Mouse (Mus musculus) neural tube, embryonic 14.5 days (tissue): ENCODE results near the gene Negr1. TPM values are rescaled to one million over a fixed set of nuclear protein-coding genes. Genes with fewer than 3 reads are reported as not detected.
A peak's percentile ranks its signal among the peaks of the same experiment; 100 is the strongest.

ENCODE experiments used
- ATAC-seq: fragments of 200-750 bp; cut with Nextera tagmentation; 2 replicates; pipeline ENCODE4 v1.8.0; 2017; ENCODE audit warnings: low read depth, mild to moderate bottlenecking, moderate TSS enrichment, moderate library complexity
- H3K27ac ChIP-seq: fragments of 300-500 bp; sonication (generic); 2 replicates; pipeline ENCODE4 v1.5.1; 2014; ENCODE audit warnings: low read depth, mild to moderate bottlenecking, control low read depth, low read length, moderate library complexity, mixed read lengths
- H3K27me3 ChIP-seq: fragments of 300-500 bp; sonication (generic); 2 replicates; pipeline ENCODE4 v1.6.1; 2014; ENCODE audit warnings: low read length; ENCODE audit not compliant: control insufficient read depth, insufficient read depth
- H3K36me3 ChIP-seq: fragments of 300-500 bp; sonication (generic); 2 replicates; pipeline ENCODE4 v1.6.1; 2014; ENCODE audit warnings: low read length, mixed read lengths; ENCODE audit not compliant: control insufficient read depth, insufficient read depth
- H3K4me1 ChIP-seq: fragments of 300-500 bp; sonication (generic); 2 replicates; pipeline ENCODE4 v1.6.1; 2014; ENCODE audit warnings: low read length; ENCODE audit not compliant: control insufficient read depth, insufficient read depth
- H3K4me2 ChIP-seq: fragments of 300-500 bp; sonication (generic); 2 replicates; pipeline ENCODE4 v1.6.1; 2014; ENCODE audit warnings: mild to moderate bottlenecking, low read depth, low read length, control low read depth
- H3K4me3 ChIP-seq: fragments of 300-500 bp; sonication (generic); 2 replicates; pipeline ENCODE4 v1.5.1; 2014; ENCODE audit warnings: low read depth, low read length, control low read depth, mixed read lengths
- H3K9ac ChIP-seq: fragments of 300-500 bp; sonication (generic); replicated peaks from 2 replicates; pipeline ENCODE4 v1.6.1; 2014; ENCODE audit warnings: low read depth, mild to moderate bottlenecking, control low read depth, low read length, mixed read lengths
- H3K9me3 ChIP-seq: fragments of 300-500 bp; sonication (generic); 2 replicates; pipeline ENCODE4 v1.6.1; 2016; ENCODE audit warnings: low read length; ENCODE audit not compliant: control insufficient read depth
- WGBS: fragments of 180-500 bp; shearing (Covaris S2); extraction: QIAGEN DNeasy Blood & Tissue Kit; methylation state at CpG from one replicate; pipeline ENCODE4 v1.1.7; 2014; 5-methylcytosine and 5-hydroxymethylcytosine counted together
- polyA plus RNA-seq: library from polyadenylated mRNA; unstranded; fragments of >200 nt; fragmentation: Nextera tagmentation; extraction: Ambion mirVana; gene quantifications from 2 replicates; pipeline ENCODE4 v1.2.1, GENCODE M21; 2014

Gene Negr1
- polyA plus RNA-seq, 1 experiment from 2014 or later, result 47.7 TPM

DNA sequence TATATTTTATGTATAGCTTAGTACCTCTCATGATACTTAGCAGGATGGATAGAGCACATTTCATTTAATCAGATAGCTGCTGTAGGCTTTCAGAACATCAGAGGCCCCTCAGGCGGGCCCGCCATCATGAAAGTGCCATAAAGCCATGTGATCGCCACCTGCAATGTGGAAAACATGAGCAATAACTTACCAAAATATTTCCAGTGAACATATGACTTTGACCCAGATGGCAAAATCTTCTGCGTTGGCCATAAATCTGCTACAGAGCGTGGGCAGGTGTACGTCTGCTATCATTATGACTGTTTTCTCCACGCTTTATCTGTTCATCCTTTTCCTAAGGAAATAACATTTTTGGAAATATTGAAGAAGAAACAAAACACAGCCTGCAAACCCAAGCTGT, 397.0 kb downstream of the Negr1 start:
- WGBS, result 82% methylated on average over 7 of the region's 7 CpGs
- Histone ChIP-seq H3K4me3 (no peak overlapping the region), H3K27me3 (no peaks in the 10 kb centered on the region), H3K36me3 (no peaks in the 10 kb centered on the region), H3K27ac (no peak overlapping the region), H3K9ac (no peak overlapping the region), H3K4me2 (no peak overlapping the region), H3K9me3 (no peaks in the 10 kb centered on the region), H3K4me1 (no peaks in the 10 kb centered on the region)
- ATAC-seq, result no peak

DNA sequence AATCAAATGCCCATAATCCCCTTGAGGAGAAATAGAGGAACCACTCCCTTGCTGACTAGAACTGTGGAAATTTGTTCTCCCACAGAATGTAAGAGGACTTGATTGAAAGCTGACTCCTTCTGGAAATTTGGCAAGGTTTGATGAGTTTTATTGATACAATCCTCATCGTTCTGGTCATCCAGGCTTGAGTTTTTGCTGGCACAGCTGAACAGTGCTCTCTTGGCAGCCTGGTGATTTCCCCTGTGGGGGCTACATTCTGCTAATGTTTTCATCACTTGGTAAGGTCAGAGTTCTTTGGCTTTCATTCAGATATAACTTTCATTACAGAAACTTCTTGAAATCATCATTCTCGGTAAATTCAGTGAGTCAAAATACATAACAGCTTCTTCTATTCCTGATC, 407.2 kb downstream of the Negr1 start:
- no peaks in the 10 kb centered on the region for H3K4me1 ChIP-seq
- H3K9me3 ChIP-seq, result no peaks in the 10 kb centered on the region
- no peak for ATAC-seq
- no peak overlapping the region for H3K9ac ChIP-seq
- H3K36me3 ChIP-seq, result no peaks in the 10 kb centered on the region
- no peaks in the 10 kb centered on the region for H3K27me3 ChIP-seq
- no peak overlapping the region for H3K27ac ChIP-seq
- H3K4me3 ChIP-seq, result no peak overlapping the region
- no peak overlapping the region for H3K4me2 ChIP-seq
- 81% methylated on average over 2 of the region's 2 CpGs for WGBS

DNA sequence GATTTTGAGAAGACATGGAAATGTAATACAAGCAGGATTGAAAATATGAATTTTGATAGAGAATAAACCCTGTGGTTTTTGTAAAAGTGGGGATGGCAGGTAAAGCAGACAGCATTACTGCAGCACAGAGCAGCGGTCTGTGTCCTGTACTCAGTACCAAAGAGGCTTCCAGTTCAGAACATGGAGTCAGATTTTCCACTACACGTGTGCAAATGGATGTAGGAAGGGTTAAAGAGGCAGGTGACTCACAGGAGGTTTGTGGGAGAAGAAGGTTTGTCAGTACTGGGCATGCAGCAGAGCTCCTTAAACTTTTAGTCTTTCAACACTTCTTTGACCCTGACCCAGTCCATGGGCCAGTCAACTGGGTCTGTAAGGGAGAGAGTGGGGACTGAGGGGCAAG, 409.5 kb downstream of the Negr1 start:
- H3K4me3 ChIP-seq, result no peak overlapping the region
- ATAC-seq, result no peak
- H3K4me2 ChIP-seq, result no peak overlapping the region
- WGBS, result 80% methylated on average over 2 of the region's 2 CpGs
- no peaks in the 10 kb centered on the region for H3K27me3 ChIP-seq
- H3K9me3 ChIP-seq, result no peaks in the 10 kb centered on the region
- H3K36me3 ChIP-seq, result no peaks in the 10 kb centered on the region
- H3K27ac ChIP-seq, result no peak overlapping the region
- H3K9ac ChIP-seq, result no peak overlapping the region
- no peaks in the 10 kb centered on the region for H3K4me1 ChIP-seq

DNA sequence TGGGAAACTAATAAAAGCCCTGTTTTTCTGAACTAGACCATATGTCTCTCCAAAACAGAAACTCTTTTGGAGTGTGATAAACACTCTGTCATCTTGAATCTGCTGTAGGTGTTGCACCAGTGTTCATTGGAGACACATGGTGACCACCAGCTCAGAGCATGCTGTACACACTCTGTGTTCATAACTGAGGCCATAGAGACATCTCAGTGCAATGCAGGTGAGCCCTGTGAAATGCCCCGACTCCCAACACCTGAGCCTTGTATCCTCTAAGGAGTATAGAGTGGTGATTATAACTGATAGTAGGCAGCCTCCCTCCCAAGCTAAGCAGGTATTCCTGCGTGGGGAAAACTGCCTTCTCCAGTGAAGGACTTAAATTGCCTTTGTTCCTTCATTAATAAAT, 415.2 kb downstream of the Negr1 start:
- ATAC-seq, result no peak
- no peak overlapping the region for H3K4me3 ChIP-seq
- 64% methylated on average over 2 of the region's 2 CpGs for WGBS

DNA sequence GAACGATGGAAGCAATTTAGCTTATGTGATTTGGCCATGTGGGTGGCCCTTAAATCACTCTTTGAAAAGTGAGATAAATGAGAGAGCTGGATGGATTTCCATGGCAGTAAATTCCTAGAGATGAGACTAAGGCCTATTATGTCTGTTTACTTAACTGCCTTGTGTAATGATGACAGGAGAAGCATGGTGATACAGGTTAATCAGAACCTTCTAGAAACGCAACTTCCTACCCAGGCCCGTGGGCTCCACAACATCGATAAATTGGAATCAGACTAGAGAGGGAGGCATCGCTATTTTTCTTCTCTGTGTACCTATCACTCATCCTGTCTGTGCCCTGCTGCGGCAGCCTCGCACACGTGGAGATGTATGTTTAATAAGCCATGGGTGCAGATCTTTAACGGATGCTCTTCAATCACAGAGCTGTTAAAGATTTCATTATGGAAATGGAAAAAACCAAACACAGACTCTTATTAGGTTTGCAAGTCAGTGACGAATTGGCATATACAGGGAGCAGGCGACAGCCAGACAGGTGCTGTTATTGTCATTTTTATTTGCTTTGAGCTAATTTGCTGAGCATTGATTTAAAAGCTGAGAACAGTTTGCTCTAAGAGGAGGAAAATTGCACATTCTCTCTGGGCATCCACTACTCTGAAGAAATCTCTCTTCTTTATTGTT, 418.6 kb downstream of the Negr1 start:
- H3K4me3 ChIP-seq, result no peak overlapping the region
- H3K27ac ChIP-seq, result no peak overlapping the region
- H3K9me3 ChIP-seq, result no peaks in the 10 kb centered on the region

More for the DNA sequence above, 415.2 kb downstream of the Negr1 start:
- Histone ChIP-seq H3K9ac (no peak overlapping the region), H3K4me1 (no peaks in the 10 kb centered on the region; the same call in 1 of the 2 replicates), H3K27me3 (no peaks in the 10 kb centered on the region), H3K27ac (no peak overlapping the region), H3K4me2 (no peak overlapping the region), H3K36me3 (no peaks in the 10 kb centered on the region), H3K9me3 (no peaks in the 10 kb centered on the region)

GRCm38 (mm10) chr3:156982102-156982501, 420.5 kb downstream of the Negr1 start:
- no peaks in the 10 kb centered on the region for H3K9me3 ChIP-seq
- WGBS, result 30% methylated on average over 4 of the region's 4 CpGs
- H3K4me1 ChIP-seq, result no peaks in the 10 kb centered on the region; the same call in 1 of the 2 replicates
- H3K27ac ChIP-seq, result no peak overlapping the region
- no peaks in the 10 kb centered on the region for H3K27me3 ChIP-seq
- H3K36me3 ChIP-seq, result no peaks in the 10 kb centered on the region
- H3K4me2 ChIP-seq, result no peak overlapping the region
- no peak overlapping the region for H3K9ac ChIP-seq
- ATAC-seq, result peak; percentile 73
- no peak overlapping the region for H3K4me3 ChIP-seq

More for the DNA sequence above, 418.6 kb downstream of the Negr1 start:
- no peaks in the 10 kb centered on the region for H3K36me3 ChIP-seq
- H3K9ac ChIP-seq, result no peak overlapping the region
- H3K4me2 ChIP-seq, result no peak overlapping the region; the same call in 1 of the 2 replicates
- 39% methylated on average over 11 of the region's 11 CpGs for WGBS
- ATAC-seq, result peak; percentile 64
- no peaks in the 10 kb centered on the region; the same call in 1 of the 2 replicates for H3K4me1 ChIP-seq
- H3K27me3 ChIP-seq, result no peaks in the 10 kb centered on the region

DNA sequence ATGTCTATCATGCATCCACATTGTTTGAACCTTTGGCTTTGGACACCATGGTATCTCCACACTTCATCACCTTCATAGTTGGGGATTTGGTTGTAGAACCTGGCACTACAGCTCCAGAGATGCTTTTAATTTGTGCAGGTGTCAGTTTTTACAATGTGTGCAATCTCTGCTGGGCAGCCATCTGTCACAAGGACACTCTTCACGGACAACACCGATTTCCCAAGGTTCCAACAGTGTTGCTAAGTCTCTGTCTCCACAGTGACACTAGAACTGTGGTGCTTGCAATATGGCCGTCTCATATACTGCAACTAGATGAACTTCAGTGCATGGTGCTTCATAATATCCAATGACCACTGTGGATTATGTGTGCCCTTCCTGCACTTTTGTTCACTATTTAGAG, 425.5 kb downstream of the Negr1 start:
- Histone ChIP-seq H3K9me3 (no peaks in the 10 kb centered on the region), H3K9ac (no peak overlapping the region), H3K27ac (no peak overlapping the region), H3K4me2 (no peak overlapping the region), H3K27me3 (no peaks in the 10 kb centered on the region), H3K36me3 (no peaks in the 10 kb centered on the region), H3K4me3 (no peak overlapping the region), H3K4me1 (no peaks in the 10 kb centered on the region)
- whole genome bisulfite sequencing, result 93% methylated on average over 3 of the region's 3 CpGs
- no peak for ATAC-seq

- H3K36me3 ChIP-seq, result no peaks in the 10 kb centered on the region
- 68% methylated on average over 2 of the region's 2 CpGs for WGBS
- no peak overlapping the region for H3K4me3 ChIP-seq
- H3K27me3 ChIP-seq, result no peaks in the 10 kb centered on the region
- H3K4me1 ChIP-seq, result no peaks in the 10 kb centered on the region
- no peak overlapping the region for H3K27ac ChIP-seq
- H3K9me3 ChIP-seq, result no peaks in the 10 kb centered on the region
- no peak overlapping the region for H3K4me2 ChIP-seq
- no peak overlapping the region for H3K9ac ChIP-seq
- no peak for ATAC-seq
Measured at GRCm38 (mm10) chr3:156992171-156992570, 430.6 kb downstream of the Negr1 start.

GRCm38 (mm10) chr3:156992811-156993210, 431.2 kb downstream of the Negr1 start:
- no peak for ATAC-seq
- Histone ChIP-seq H3K36me3 (no peaks in the 10 kb centered on the region), H3K4me3 (no peak overlapping the region), H3K9me3 (no peaks in the 10 kb centered on the region), H3K27me3 (no peaks in the 10 kb centered on the region), H3K27ac (no peak overlapping the region), H3K4me1 (no peaks in the 10 kb centered on the region), H3K9ac (no peak overlapping the region), H3K4me2 (no peak overlapping the region)
- 64% methylated on average over 1 of the region's 1 CpGs for WGBS
